22 mouse cellular contexts compared by ENCODE assay signal in genomic region chr1:152080244-152080643, GRCm38 (mm10).
"Had no signal": no experiment of that assay in that cellular context is flagged by ENCODE, and none has a peak within 500 bp of the region (broad histone marks: within the 10 kb centered on the region; RNA-seq: fewer than 3 reads in every experiment).

No protein-coding gene starts in this region.

- H3K9me3 ChIP-seq: limb, embryonic 10.5 days; limb, embryonic 13.5 days; liver, embryonic 12.5 days; liver, embryonic 15.5 days; lung, embryonic 15.5 days had no signal

- H3K36me3 ChIP-seq: limb, embryonic 10.5 days; limb, embryonic 13.5 days; liver, embryonic 12.5 days; liver, embryonic 15.5 days; lung, embryonic 15.5 days had no signal

- H3K27me3 ChIP-seq: limb, embryonic 13.5 days; lung, embryonic 15.5 days had no signal

- ATAC-seq: liver, embryonic 12.5 days had no signal

- H3K9ac ChIP-seq: limb, embryonic 13.5 days; liver, embryonic 12.5 days; liver, embryonic 15.5 days; lung, embryonic 15.5 days had no signal

- H3K4me3 ChIP-seq: layer of hippocampus, adult 2 months; limb, embryonic 10.5 days; limb, embryonic 13.5 days; liver, embryonic 12.5 days; liver, embryonic 15.5 days; lung, embryonic 15.5 days had no signal

- H3K4me2 ChIP-seq: limb, embryonic 13.5 days; liver, embryonic 12.5 days; liver, embryonic 15.5 days; lung, embryonic 15.5 days; midbrain, embryonic 11.5 days had no signal

- H3K27ac ChIP-seq: kidney, postnatal 0 days; layer of hippocampus, adult 2 months; limb, embryonic 10.5 days; limb, embryonic 13.5 days; liver, embryonic 12.5 days; liver, embryonic 15.5 days; lung, embryonic 15.5 days; stomach, postnatal 0 days had no signal

- DNase-seq: kidney, postnatal 25 days; layer of hippocampus, adult 9-11 months; liver; lung, adult 18-20 months; lung, postnatal 10 days; lung, postnatal 36 days; midbrain, embryonic 14.5 days; right cerebral cortex, adult 18-20 months; right cerebral cortex, postnatal 14 days; right cerebral cortex, postnatal 4 days; thymus, adult 2 months; thymus, postnatal 14 days; thymus, postnatal 4 days had no signal
